Mouse (Mus musculus): Measurements from ENCODE around the gene U2af1l4.

- TF ChIP-seq CTCF (IDR thresholded peaks at IDR 0.05; ENCODE audit: extremely low read depth, insufficient read depth, insufficient read length, insufficient replicate concordance) (no peak), POLR2A (IDR thresholded peaks at IDR 0.05; ENCODE audit: low read depth, low read length) (no peak)
Observed at GRCm38 (mm10) chr7:30596093-30596492, 33.0 kb downstream of the U2af1l4 start.
